Mouse (Mus musculus) heart, embryonic 12.5 days (tissue): ENCODE data around the gene Cped1. TPM values are rescaled to one million over a fixed set of nuclear protein-coding genes. Genes with fewer than 3 reads are reported as not detected.

ENCODE experiments used
- ATAC-seq: fragments of 200-750 bp; cut with Nextera tagmentation; 2 replicates; pipeline ENCODE4 v1.8.0; 2017; ENCODE audit warnings: moderate TSS enrichment, moderate library complexity; ENCODE audit not compliant: insufficient number of reproducible peaks, low FRiP score
- H3K27ac ChIP-seq: fragments of 300-500 bp; sonication (generic); 2 replicates; pipeline ENCODE4 v1.5.1; 2016; ENCODE audit warnings: mild to moderate bottlenecking, moderate library complexity; ENCODE audit not compliant: poor library complexity, severe bottlenecking
- H3K27me3 ChIP-seq: fragments of 300-500 bp; sonication (generic); replicated peaks from 2 replicates; pipeline ENCODE4 v1.6.1; 2016; ENCODE audit warnings: mild to moderate bottlenecking, moderate library complexity
- H3K36me3 ChIP-seq: fragments of 300-500 bp; sonication (generic); 2 replicates; pipeline ENCODE4 v1.6.1; 2016; ENCODE audit warnings: mild to moderate bottlenecking, moderate library complexity
- H3K4me1 ChIP-seq: fragments of 300-500 bp; sonication (generic); replicated peaks from 2 replicates; pipeline ENCODE4 v1.6.1; 2016; ENCODE audit warnings: mild to moderate bottlenecking
- H3K4me2 ChIP-seq: fragments of 300-500 bp; sonication (generic); 2 replicates; pipeline ENCODE4 v1.6.1; 2016; ENCODE audit warnings: mild to moderate bottlenecking, moderate library complexity
- H3K4me3 ChIP-seq: fragments of 300-500 bp; sonication (generic); 2 replicates; pipeline ENCODE4 v1.5.1; 2016; ENCODE audit warnings: mild to moderate bottlenecking
- H3K9ac ChIP-seq: fragments of 300-500 bp; sonication (generic); 2 replicates; pipeline ENCODE4 v1.6.1; 2016; ENCODE audit warnings: mild to moderate bottlenecking, moderate library complexity
- H3K9me3 ChIP-seq: fragments of 300-500 bp; sonication (generic); replicated peaks from 2 replicates; pipeline ENCODE4 v1.6.1; 2016; ENCODE audit warnings: mild to moderate bottlenecking, moderate library complexity
- WGBS: fragments of 180-500 bp; shearing (Covaris S2); methylation state at CpG from one replicate; pipeline ENCODE4 v1.1.7; 2016; 5-methylcytosine and 5-hydroxymethylcytosine counted together
- polyA plus RNA-seq: library from polyadenylated mRNA; unstranded; fragments of >200 nt; fragmentation: Nextera tagmentation; extraction: Ambion mirVana; gene quantifications from 2 replicates; pipeline ENCODE4 v1.2.1, GENCODE M21; 2016

Cped1 gene
- polyA plus RNA-seq, 1 experiment from 2014 or later = 5.2 TPM

- 57% methylated on average over 8 of the region's 8 CpGs for WGBS
- no peaks in the 10 kb centered on the region for H3K27me3 ChIP-seq
- H3K36me3 ChIP-seq = no peaks in the 10 kb centered on the region
- H3K4me1 ChIP-seq = 0 out of 2 replicates have a peak, but pooled peaks cover 4% of the 10 kb centered on the region
- no peak overlapping the region for H3K9ac ChIP-seq
- H3K4me3 ChIP-seq = no peak overlapping the region
- ATAC-seq = no peak
- no peaks in the 10 kb centered on the region for H3K9me3 ChIP-seq
- H3K27ac ChIP-seq = no peak overlapping the region
- no peak overlapping the region for H3K4me2 ChIP-seq
These were observed 193.1 kb downstream of the Cped1 start for GRCm38 (mm10) chr6:22178721-22179295.

GRCm38 (mm10) chr6:22180316-22180715 is 194.6 kb downstream of the Cped1 start:
- Histone ChIP-seq H3K9me3 (no peaks in the 10 kb centered on the region), H3K4me3 (no peak overlapping the region), H3K4me2 (peak overlapping the region; percentile 33; the same call in 1 of the 2 replicates), H3K4me1 (0 out of 2 replicates have a peak, but pooled peaks cover 4% of the 10 kb centered on the region), H3K9ac (no peak overlapping the region), H3K27me3 (no peaks in the 10 kb centered on the region), H3K27ac (no peak overlapping the region), H3K36me3 (no peaks in the 10 kb centered on the region)
- 66% methylated on average over 10 of the region's 10 CpGs for WGBS
- no peak for ATAC-seq

- Histone ChIP-seq H3K4me2 (no peak overlapping the region), H3K4me1 (no peaks in the 10 kb centered on the region), H3K9ac (no peak overlapping the region), H3K36me3 (no peaks in the 10 kb centered on the region), H3K9me3 (no peaks in the 10 kb centered on the region), H3K4me3 (no peak overlapping the region), H3K27me3 (no peaks in the 10 kb centered on the region), H3K27ac (no peak overlapping the region)
- no peak for ATAC-seq
- 84% methylated on average over 8 of the region's 8 CpGs for WGBS
These were observed 201.3 kb downstream of the Cped1 start for GRCm38 (mm10) chr6:22186967-22187366.

GRCm38 (mm10) chr6:22189346-22190335 is 203.9 kb downstream of the Cped1 start:
- no peak overlapping the region for H3K4me3 ChIP-seq
- H3K27me3 ChIP-seq = no peaks in the 10 kb centered on the region
- H3K27ac ChIP-seq = no peak overlapping the region
- 84% methylated on average over 24 of the region's 24 CpGs for WGBS
- ATAC-seq = no peak
- H3K4me1 ChIP-seq = no peaks in the 10 kb centered on the region
- H3K9me3 ChIP-seq = no peaks in the 10 kb centered on the region
- no peaks in the 10 kb centered on the region for H3K36me3 ChIP-seq
- no peak overlapping the region for H3K4me2 ChIP-seq
- no peak overlapping the region for H3K9ac ChIP-seq

- H3K4me1 ChIP-seq = no peaks in the 10 kb centered on the region
- 76% methylated on average over 3 of the region's 3 CpGs for WGBS
- ATAC-seq = no peak
These were observed 212.9 kb downstream of the Cped1 start for GRCm38 (mm10) chr6:22198603-22199002.

GRCm38 (mm10) chr6:22199473-22199872 is 213.8 kb downstream of the Cped1 start:
- no peak overlapping the region for H3K4me3 ChIP-seq
- H3K27me3 ChIP-seq = no peaks in the 10 kb centered on the region
- H3K4me1 ChIP-seq = no peaks in the 10 kb centered on the region
- no peak overlapping the region for H3K27ac ChIP-seq
- no peaks in the 10 kb centered on the region for H3K9me3 ChIP-seq
- no peak for ATAC-seq
- WGBS = 67% methylated on average over 2 of the region's 2 CpGs
- no peaks in the 10 kb centered on the region for H3K36me3 ChIP-seq
- H3K4me2 ChIP-seq = no peak overlapping the region
- no peak overlapping the region for H3K9ac ChIP-seq

More at GRCm38 (mm10) chr6:22198603-22199002, 212.9 kb downstream of the Cped1 start:
- no peak overlapping the region for H3K9ac ChIP-seq
- H3K9me3 ChIP-seq = no peaks in the 10 kb centered on the region
- H3K4me2 ChIP-seq = no peak overlapping the region
- no peaks in the 10 kb centered on the region for H3K36me3 ChIP-seq
- H3K4me3 ChIP-seq = no peak overlapping the region
- H3K27ac ChIP-seq = no peak overlapping the region
- no peaks in the 10 kb centered on the region for H3K27me3 ChIP-seq

- Histone ChIP-seq H3K27ac (no peak overlapping the region), H3K9me3 (no peaks in the 10 kb centered on the region), H3K4me3 (no peak overlapping the region), H3K36me3 (no peaks in the 10 kb centered on the region), H3K27me3 (no peaks in the 10 kb centered on the region), H3K4me1 (0 out of 2 replicates have a peak, but pooled peaks cover 3% of the 10 kb centered on the region), H3K9ac (no peak overlapping the region), H3K4me2 (no peak overlapping the region)
- ATAC-seq = no peak
- WGBS = 74% methylated on average over 3 of the region's 3 CpGs
These were observed 214.4 kb downstream of the Cped1 start for GRCm38 (mm10) chr6:22200133-22200532.

- no peak overlapping the region for H3K9ac ChIP-seq
- no peak overlapping the region for H3K27ac ChIP-seq
- no peaks in the 10 kb centered on the region for H3K9me3 ChIP-seq
- ATAC-seq = no peak
- WGBS = 87% methylated on average over 3 of the region's 3 CpGs
- no peak overlapping the region for H3K4me2 ChIP-seq
- no peaks in the 10 kb centered on the region for H3K27me3 ChIP-seq
- no peak overlapping the region for H3K4me3 ChIP-seq
- H3K36me3 ChIP-seq = no peaks in the 10 kb centered on the region
- 0 out of 2 replicates have a peak, but pooled peaks cover 9% of the 10 kb centered on the region for H3K4me1 ChIP-seq
These were observed 216.2 kb downstream of the Cped1 start for GRCm38 (mm10) chr6:22201879-22202278.

GRCm38 (mm10) chr6:22205030-22205750 is 219.5 kb downstream of the Cped1 start:
- Histone ChIP-seq H3K4me1 (0 out of 2 replicates have a peak, but pooled peaks cover 9% of the 10 kb centered on the region), H3K4me3 (no peak overlapping the region), H3K4me2 (no peak overlapping the region), H3K9me3 (no peaks in the 10 kb centered on the region), H3K9ac (no peak overlapping the region), H3K27ac (no peak overlapping the region), H3K27me3 (no peaks in the 10 kb centered on the region), H3K36me3 (no peaks in the 10 kb centered on the region)
- no peak for ATAC-seq
- 70% methylated on average over 12 of the region's 12 CpGs for WGBS

- H3K27me3 ChIP-seq = no peaks in the 10 kb centered on the region
- no peak overlapping the region for H3K4me3 ChIP-seq
- H3K36me3 ChIP-seq = no peaks in the 10 kb centered on the region
- H3K27ac ChIP-seq = no peak overlapping the region
- H3K9ac ChIP-seq = no peak overlapping the region
- H3K9me3 ChIP-seq = no peaks in the 10 kb centered on the region
- WGBS = 63% methylated on average over 7 of the region's 7 CpGs
- ATAC-seq = no peak
- 0 out of 2 replicates have a peak, but pooled peaks cover 9% of the 10 kb centered on the region for H3K4me1 ChIP-seq
- H3K4me2 ChIP-seq = no peak overlapping the region
These were observed 220.0 kb downstream of the Cped1 start for GRCm38 (mm10) chr6:22205751-22206121.

- 0 out of 2 replicates have a peak, but pooled peaks cover 9% of the 10 kb centered on the region for H3K4me1 ChIP-seq
- H3K9me3 ChIP-seq = no peaks in the 10 kb centered on the region
- no peak overlapping the region for H3K4me2 ChIP-seq
- no peaks in the 10 kb centered on the region for H3K27me3 ChIP-seq
- no peak for ATAC-seq
- no peak overlapping the region for H3K4me3 ChIP-seq
- H3K9ac ChIP-seq = no peak overlapping the region
- H3K36me3 ChIP-seq = no peaks in the 10 kb centered on the region
- WGBS = 72% methylated on average over 14 of the region's 14 CpGs
- H3K27ac ChIP-seq = no peak overlapping the region
These were observed 220.5 kb downstream of the Cped1 start for GRCm38 (mm10) chr6:22206179-22206578.
